Mouse (Mus musculus) liver (tissue): ENCODE results near the gene Ppp1cc.
"Not testable (repeated sequence)": the region's sequence is repeated elsewhere in the genome, so short reads cannot be mapped to it uniquely, and the experiment has no call there.

Experiments used
- DNase-seq: peaks from one replicate; pipeline ENCODE4 v3.0.0-alpha.2; 2020; ENCODE audit warnings: mixed read lengths

Gene Ppp1cc

GRCm38 (mm10) chr5:122168344-122169069 is 10.4 kb downstream of the Ppp1cc start:
- DNase-seq, result no peak

DNA sequence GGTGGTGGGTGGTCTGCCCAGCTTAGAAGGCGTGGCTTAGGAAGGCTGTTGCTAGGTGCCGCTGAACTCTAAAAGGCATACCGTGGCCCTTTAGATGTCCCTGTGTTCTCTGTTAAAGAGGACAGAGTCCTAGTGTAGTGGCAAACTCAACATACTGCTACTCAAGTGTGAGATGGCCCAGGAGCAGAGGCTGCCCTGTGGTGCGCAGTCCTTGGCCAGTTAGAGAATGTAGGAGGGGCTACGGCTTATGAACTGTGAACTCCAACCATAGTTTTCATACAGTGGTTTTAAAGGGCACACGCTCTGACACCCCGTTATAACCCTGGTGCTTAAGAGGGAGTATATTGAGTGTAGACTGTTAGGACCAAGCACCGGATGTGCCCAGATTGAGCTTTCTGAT is 13.0 kb downstream of the Ppp1cc start:
- no peak for DNase-seq

DNA sequence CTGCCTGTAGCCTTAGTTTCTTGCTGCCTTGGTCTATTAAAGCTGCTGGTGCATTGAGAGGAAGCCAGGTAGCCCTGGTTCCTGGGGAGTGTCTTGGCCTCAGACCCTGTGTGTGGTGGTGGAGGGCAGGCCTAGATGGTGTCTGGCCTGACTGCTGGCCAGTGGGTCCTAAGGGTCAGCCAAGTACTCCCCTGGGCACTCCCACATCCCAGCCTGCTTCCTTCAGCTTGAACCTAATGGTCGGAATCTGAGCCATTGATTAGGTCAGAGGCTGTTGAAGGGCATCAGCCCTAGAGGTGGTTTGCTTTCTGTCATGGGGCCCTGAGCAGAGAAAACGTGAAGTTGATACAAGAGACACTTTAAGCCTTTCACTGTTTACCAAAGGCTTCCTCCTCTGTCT is 17.3 kb downstream of the Ppp1cc start:
- no peak for DNase-seq

DNA sequence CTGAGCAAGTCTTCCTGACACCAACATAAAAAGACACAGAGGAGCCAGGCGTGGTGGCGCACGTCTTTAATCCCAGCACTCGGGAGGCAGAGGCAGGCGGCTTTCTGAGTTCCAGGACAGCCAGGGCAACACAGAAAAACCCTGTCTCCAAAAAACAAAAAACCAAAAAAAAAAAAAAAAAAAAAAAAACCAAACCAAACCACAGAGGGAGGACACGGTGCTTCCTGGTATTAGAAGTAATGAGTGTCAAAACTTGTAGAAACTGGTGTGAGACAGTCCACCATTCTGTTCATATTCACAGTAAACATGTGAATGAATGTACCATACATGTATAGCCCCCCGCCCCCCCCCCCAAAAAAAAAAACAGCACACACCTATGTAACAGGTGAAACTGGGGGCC is 17.9 kb downstream of the Ppp1cc start:
- no peak for DNase-seq

DNA sequence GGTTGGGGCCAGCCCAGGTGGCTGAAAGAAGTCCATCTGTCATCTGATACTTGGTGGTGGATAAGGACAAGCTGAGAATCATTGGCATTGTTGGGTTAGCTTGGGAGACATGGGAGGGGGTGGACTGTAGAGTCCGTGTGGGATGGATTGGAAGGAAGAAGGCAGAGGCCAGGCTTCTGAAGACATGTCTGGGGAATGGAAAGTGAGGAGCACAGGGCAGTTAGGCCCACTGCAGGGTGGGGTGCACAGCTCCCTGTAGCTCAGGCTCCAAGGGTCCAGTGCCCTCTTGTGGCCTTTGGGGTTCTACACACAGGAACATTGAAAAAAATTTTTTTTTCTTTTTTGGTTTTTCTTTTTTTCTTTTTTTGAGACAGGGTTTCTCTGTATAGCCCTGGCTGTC is 18.3 kb downstream of the Ppp1cc start:
- DNase-seq, result peak; percentile 51

- DNase-seq, result no peak
These were observed 21.6 kb downstream of the Ppp1cc start for GRCm38 (mm10) chr5:122179665-122180064.

GRCm38 (mm10) chr5:122184283-122184806 is 26.3 kb downstream of the Ppp1cc start:
- no peak for DNase-seq

DNA sequence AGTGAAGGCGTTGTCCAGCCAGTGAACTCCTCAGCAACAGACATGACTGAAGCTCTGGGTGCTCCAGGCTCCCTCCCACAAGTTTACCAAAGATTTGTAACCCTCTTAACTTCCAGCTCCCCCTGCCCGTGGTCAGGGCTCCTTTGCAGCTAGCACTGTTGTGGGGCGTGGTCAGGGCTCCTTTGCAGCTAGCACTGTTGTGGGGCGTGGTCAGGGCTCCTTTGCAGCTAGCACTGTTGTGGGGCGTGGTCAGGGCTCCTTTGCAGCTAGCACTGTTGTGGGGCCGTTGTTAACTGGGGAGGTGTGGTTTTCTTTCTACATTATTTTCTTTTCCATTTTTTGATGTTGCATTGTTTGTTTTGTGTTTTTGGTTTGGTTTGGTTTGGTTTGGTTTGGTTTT is 26.8 kb downstream of the Ppp1cc start:
- not testable (repeated sequence) for DNase-seq

- DNase-seq, result no peak
These were observed 31.0 kb downstream of the Ppp1cc start for GRCm38 (mm10) chr5:122189115-122189514.

GRCm38 (mm10) chr5:122190465-122190864 is 32.4 kb downstream of the Ppp1cc start:
- DNase-seq, result no peak

- DNase-seq, result no peak
These were observed 33.4 kb downstream of the Ppp1cc start for GRCm38 (mm10) chr5:122191269-122192063.

GRCm38 (mm10) chr5:122192347-122192746 is 34.3 kb downstream of the Ppp1cc start:
- DNase-seq, result no peak

- DNase-seq, result no peak
These were observed 42.8 kb downstream of the Ppp1cc start for GRCm38 (mm10) chr5:122200872-122201271.

GRCm38 (mm10) chr5:122201904-122202303 is 43.8 kb downstream of the Ppp1cc start:
- no peak for DNase-seq

DNA sequence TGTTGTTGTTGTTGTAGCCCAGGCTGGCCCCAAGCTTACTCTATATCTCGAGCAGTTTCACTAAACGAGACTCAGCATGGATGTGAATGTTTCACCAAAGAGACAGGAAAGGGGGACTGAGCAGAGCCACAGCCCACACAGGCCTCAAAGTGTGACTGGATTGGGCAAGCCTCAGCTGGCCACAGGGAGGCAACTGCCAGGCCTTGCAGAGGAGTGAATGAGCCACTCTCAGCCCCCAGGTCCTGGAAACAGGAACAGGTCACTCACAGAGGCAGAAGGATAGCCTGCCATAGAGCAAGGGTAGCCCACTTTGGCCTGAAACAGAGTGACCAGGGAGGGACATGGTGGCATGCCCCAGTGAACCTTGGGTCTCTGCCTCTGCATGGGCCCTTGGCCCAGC is 46.1 kb downstream of the Ppp1cc start:
- DNase-seq, result no peak

- DNase-seq, result no peak
These were observed 48.4 kb downstream of the Ppp1cc start, which contains the start of gene Hvcn1 for GRCm38 (mm10) chr5:122206475-122206874. Hvcn1 (plus strand) TSS chr5:122206804.

GRCm38 (mm10) chr5:122208909-122209308 is 50.8 kb downstream of the Ppp1cc start:
- DNase-seq, result no peak

DNA sequence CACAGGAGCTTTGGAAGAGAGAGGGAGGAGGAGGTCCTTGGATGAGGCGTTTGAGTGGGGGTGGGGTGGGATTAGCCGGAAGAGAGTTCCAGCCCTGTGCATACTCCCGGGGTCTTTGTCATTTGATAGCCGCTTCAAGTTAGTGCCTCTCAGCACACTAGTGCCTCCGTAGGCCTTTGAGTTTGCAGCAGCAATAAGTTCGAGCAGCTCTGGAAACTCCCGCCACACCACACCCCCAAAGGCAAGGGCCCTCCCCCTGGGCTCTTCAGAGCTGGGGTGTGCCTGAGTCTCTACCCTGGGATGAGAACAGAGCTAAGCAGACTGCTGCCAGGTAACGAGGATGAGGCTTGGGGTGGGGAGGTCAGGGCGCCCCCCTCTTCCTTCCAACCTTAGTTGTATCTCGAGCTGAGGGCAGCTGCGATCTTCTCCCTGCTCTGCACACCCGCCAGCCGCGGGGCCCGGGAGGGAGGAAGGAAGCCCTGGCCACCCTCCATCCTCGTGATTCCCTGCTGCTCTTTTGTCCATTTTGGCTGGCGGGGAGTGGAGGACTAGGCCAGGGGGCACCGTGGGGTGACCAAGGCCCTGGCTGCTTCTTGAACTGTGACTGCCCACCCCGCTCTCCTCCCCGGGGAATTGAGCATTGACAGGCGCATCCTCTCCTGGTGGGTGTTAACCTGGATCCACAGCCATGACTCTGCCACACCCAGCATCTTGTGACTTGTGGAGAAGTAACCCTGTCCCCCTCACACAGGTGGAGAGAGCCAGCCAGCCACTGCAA is 51.7 kb downstream of the Ppp1cc start:
- DNase-seq, result peak; percentile 41

GRCm38 (mm10) chr5:122210890-122211289 is 52.8 kb downstream of the Ppp1cc start:
- no peak for DNase-seq

GRCm38 (mm10) chr5:122212125-122212524 is 54.0 kb downstream of the Ppp1cc start:
- DNase-seq, result no peak

DNA sequence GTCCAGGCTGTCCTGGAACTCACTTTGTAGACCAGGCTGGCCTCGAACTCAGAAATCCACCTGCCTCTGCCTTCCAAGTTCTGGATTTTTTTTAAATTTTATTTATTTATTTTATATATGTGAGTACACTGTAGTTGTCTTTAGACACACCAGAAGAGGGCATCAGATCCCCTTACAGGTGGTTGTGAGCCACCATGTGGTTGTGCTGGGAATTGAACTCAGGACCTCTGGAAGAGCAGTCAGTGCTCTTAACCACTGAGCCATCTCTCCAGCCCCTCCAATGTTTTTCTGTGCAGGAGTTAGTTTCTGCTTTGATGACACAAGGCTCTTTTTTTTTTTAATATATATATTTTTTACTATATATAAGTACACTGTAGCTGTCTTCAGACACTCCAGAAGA is 54.7 kb downstream of the Ppp1cc start:
- DNase-seq, result not testable (repeated sequence)

- DNase-seq, result no peak
These were observed 55.8 kb downstream of the Ppp1cc start for GRCm38 (mm10) chr5:122213861-122214260.

- DNase-seq, result no peak
These were observed 59.6 kb downstream of the Ppp1cc start for GRCm38 (mm10) chr5:122217636-122218035.
